Mouse (Mus musculus) embryonic fibroblast, embryonic 13.5 days (primary cell): Measurements from ENCODE around the gene Fam160a1.

ENCODE experiments used
- CTCF ChIP-seq: IDR thresholded peaks from 2 replicates; pipeline ENCODE4 v1.5.1; 2011; ENCODE audit warnings: mild to moderate bottlenecking, control low read depth, low read length, moderate library complexity, borderline replicate concordance; ENCODE audit not compliant: insufficient read depth
- POLR2A ChIP-seq: IDR thresholded peaks from 2 replicates; pipeline ENCODE4 v1.6.1; 2011; ENCODE audit warnings: low read depth, mild to moderate bottlenecking, control low read depth, low read length, moderate library complexity

GRCm38 (mm10) chr3:85693013-85693412, 124.1 kb downstream of the Fam160a1 start:
- TF ChIP-seq POLR2A (no peak), CTCF (no peak)
